Mouse (Mus musculus) midbrain, embryonic 11.5 days (tissue): Measurements from ENCODE around the gene Ube2l3. TPM values are rescaled to one million over a fixed set of nuclear protein-coding genes. Genes with fewer than 3 reads are reported as not detected.

Source experiments
- ATAC-seq: fragments of 200-750 bp; cut with Nextera tagmentation; 2 replicates; pipeline ENCODE4 v1.8.0; 2017; ENCODE audit warnings: moderate TSS enrichment, moderate library complexity; ENCODE audit not compliant: low FRiP score
- DNase-seq: peaks from one replicate; pipeline ENCODE4 v3.0.0; 2015; ENCODE audit warnings: low spot score; ENCODE audit errors: missing footprints
- H3K27ac ChIP-seq: fragments of 300-500 bp; sonication (generic); 2 replicates; pipeline ENCODE4 v1.5.1; 2014; ENCODE audit warnings: low read depth, low read length
- H3K27me3 ChIP-seq: fragments of 300-500 bp; sonication (generic); 2 replicates; pipeline ENCODE4 v1.6.1; 2014; ENCODE audit warnings: mild to moderate bottlenecking, low read length, moderate library complexity, mixed read lengths; ENCODE audit not compliant: control insufficient read depth, insufficient read depth
- H3K36me3 ChIP-seq: fragments of 300-500 bp; sonication (generic); 2 replicates; pipeline ENCODE4 v1.6.1; 2014; ENCODE audit warnings: mild to moderate bottlenecking, low read length, moderate library complexity, mixed read lengths; ENCODE audit not compliant: control insufficient read depth, insufficient read depth
- H3K4me1 ChIP-seq: fragments of 300-500 bp; sonication (generic); 2 replicates; pipeline ENCODE4 v1.6.1; 2014; ENCODE audit warnings: low read length; ENCODE audit not compliant: control insufficient read depth, insufficient read depth
- H3K4me2 ChIP-seq: fragments of 300-500 bp; sonication (generic); 2 replicates; pipeline ENCODE4 v1.6.1; 2014; ENCODE audit warnings: mild to moderate bottlenecking, moderate library complexity
- H3K4me3 ChIP-seq: fragments of 300-500 bp; sonication (generic); 2 replicates; pipeline ENCODE4 v1.5.1; 2014; ENCODE audit warnings: low read depth, low read length
- H3K9ac ChIP-seq: fragments of 300-500 bp; sonication (generic); 2 replicates; pipeline ENCODE4 v1.6.1; 2014; ENCODE audit warnings: low read length
- H3K9me3 ChIP-seq: fragments of 300-500 bp; sonication (generic); 2 replicates; pipeline ENCODE4 v1.6.1; 2016; ENCODE audit warnings: low read length; ENCODE audit not compliant: control insufficient read depth
- WGBS: fragments of 180-500 bp; shearing (Covaris S2); extraction: QIAGEN DNeasy Blood & Tissue Kit; methylation state at CpG from one replicate; pipeline ENCODE4 v1.1.7; 2014; 5-methylcytosine and 5-hydroxymethylcytosine counted together
- microRNA counts: library from miRNA; unstranded; fragments of <30 nt; microRNA quantifications from one replicate; lab custom pipeline; 2015
- microRNA-seq: library from miRNA; unstranded; fragments of <30 nt; microRNA quantifications from one replicate; pipeline ENCODE4, GENCODE M21; 2017
- polyA plus RNA-seq: library from polyadenylated mRNA; unstranded; fragments of >200 nt; fragmentation: Nextera tagmentation; extraction: Ambion mirVana; gene quantifications from 2 replicates; pipeline ENCODE4 v1.2.1, GENCODE M21; 2014

Gene Ube2l3
- polyA plus RNA-seq, 1 experiment from 2014 or later = 446 TPM

- Histone ChIP-seq H3K4me3 (peak overlapping the region; percentile 7; the same call in 1 of the 2 replicates), H3K4me2 (peak overlapping the region; percentile 0; the same call in 1 of the 2 replicates), H3K9ac (no peak overlapping the region; the same call in 1 of the 2 replicates), H3K4me1 (peaks cover 23% of the 10 kb centered on the region), H3K27ac (no peak overlapping the region), H3K27me3 (no peaks in the 10 kb centered on the region), H3K9me3 (no peaks in the 10 kb centered on the region), H3K36me3 (peaks cover 12% of the 10 kb centered on the region)
- no peak for DNase-seq
- 46% methylated on average over 14 of the region's 14 CpGs for WGBS
- ATAC-seq = no peak
These were observed 80.9 kb downstream of the Ube2l3 start for GRCm38 (mm10) chr16:17121569-17121968.

DNA sequence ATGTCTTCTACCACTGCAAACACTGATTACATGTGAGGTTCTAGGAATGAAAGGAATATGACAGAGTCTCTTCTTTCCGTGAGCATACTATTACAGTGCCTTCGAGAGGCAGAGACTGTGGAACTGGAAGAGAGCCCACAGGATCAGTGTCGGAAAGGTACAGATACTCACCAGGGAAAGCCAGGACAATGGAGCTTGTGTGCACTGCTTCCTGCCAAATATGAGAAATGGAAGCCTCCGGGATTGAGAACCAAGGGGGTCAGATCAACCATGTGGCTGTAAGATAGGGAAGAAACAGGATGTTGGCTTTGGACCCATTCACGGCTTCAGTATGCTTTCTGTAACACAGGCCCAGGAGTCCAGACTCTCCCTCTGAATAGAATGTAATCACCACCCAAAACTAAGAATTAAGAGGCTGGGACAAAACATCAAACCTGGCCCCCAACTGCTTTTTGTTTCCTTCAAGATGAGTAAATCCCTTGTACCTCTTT is 85.1 kb downstream of the Ube2l3 start:
- DNase-seq = no peak
- 94% methylated on average over 5 of the region's 5 CpGs for WGBS
- H3K27ac ChIP-seq = no peak overlapping the region
- peaks cover 20% of the 10 kb centered on the region for H3K36me3 ChIP-seq
- no peaks in the 10 kb centered on the region for H3K27me3 ChIP-seq
- ATAC-seq = no peak
- peaks cover 7% of the 10 kb centered on the region for H3K4me1 ChIP-seq
- no peaks in the 10 kb centered on the region for H3K9me3 ChIP-seq
- H3K4me3 ChIP-seq = no peak overlapping the region
- H3K9ac ChIP-seq = no peak overlapping the region
- no peak overlapping the region for H3K4me2 ChIP-seq

GRCm38 (mm10) chr16:17110771-17111743 is 91.4 kb downstream of the Ube2l3 start, which contains the start of gene Ppil2:
Gene Ppil2 (minus strand): TSS chr16:17111257.
- peaks cover 9% of the 10 kb centered on the region; the same call in 1 of the 2 replicates for H3K36me3 ChIP-seq
- ATAC-seq = peak; percentile 83

DNA sequence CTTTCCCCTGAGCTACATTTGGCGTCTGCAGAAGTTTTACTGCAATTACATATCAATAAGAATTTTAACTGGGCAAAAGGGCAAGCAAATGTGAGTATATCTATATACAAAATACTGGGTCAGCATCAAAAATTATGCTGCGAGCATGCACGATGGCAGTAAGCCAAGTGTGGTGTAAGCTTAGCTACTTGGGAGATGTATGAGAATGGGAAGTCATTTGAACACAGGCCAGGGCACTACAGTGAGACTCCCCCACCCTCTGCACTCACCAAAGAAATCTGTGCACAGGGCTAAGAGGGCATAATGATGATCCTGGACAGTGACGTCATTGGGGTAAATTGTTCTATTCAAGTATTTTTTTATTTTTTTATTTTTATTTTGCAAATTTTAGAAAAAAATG is 97.8 kb downstream of the Ube2l3 start:
- no peak for DNase-seq
- no peak for ATAC-seq
- Histone ChIP-seq H3K27me3 (no peaks in the 10 kb centered on the region), H3K4me3 (no peak overlapping the region), H3K9ac (no peak overlapping the region), H3K9me3 (no peaks in the 10 kb centered on the region), H3K4me2 (no peak overlapping the region), H3K27ac (no peak overlapping the region), H3K36me3 (peaks cover 11% of the 10 kb centered on the region), H3K4me1 (no peaks in the 10 kb centered on the region)
- 94% methylated on average over 4 of the region's 4 CpGs for WGBS

More at GRCm38 (mm10) chr16:17110771-17111743, 91.4 kb downstream of the Ube2l3 start, which contains the start of gene Ppil2:
- Histone ChIP-seq H3K4me2 (peak within 1 kb of the TSS; percentile 65), H3K9me3 (no peaks in the 10 kb centered on the region), H3K4me3 (peak within 1 kb of the TSS; percentile 83), H3K9ac (peak within 1 kb of the TSS; percentile 74), H3K27ac (no peak within 1 kb of the TSS; the same call in 1 of the 2 replicates), H3K4me1 (peaks cover 5% of the 10 kb centered on the region; the same call in 1 of the 2 replicates), H3K27me3 (no peaks in the 10 kb centered on the region)
- 6% methylated on average over 37 of the region's 38 CpGs for WGBS
- peak; percentile 97 for DNase-seq

DNA sequence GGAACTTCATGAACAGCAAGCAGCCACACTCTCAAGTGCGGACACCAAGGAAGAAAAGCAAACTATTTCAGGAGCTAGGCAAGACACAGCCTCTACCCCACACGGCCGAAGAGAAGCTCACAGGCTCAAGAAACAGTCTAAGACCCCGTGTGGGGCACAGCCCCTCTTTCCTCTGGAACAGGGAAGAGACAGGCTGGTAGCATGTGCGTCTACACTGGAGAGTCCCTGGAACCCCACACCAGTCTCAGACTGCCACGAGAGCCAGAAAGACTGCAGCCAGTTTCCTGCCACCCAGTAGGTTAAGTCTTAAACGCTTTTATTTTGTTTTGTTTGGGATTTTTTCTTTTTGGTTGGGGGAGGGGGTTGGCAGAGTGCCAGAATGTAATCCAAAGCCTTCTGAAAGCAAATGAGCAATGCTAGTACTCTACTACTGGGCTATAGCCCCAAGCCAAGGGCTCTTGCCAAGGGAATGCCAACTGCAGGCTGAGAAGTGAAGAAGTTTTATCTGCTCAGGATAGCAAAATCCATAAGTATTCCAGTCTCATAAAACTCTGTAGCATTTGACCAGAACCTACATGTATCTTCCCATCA is 99.7 kb downstream of the Ube2l3 start:
- Histone ChIP-seq H3K4me1 (no peaks in the 10 kb centered on the region), H3K9ac (no peak overlapping the region), H3K27ac (no peak overlapping the region), H3K36me3 (peaks cover 13% of the 10 kb centered on the region), H3K4me2 (no peak overlapping the region), H3K27me3 (no peaks in the 10 kb centered on the region), H3K4me3 (no peak overlapping the region), H3K9me3 (no peaks in the 10 kb centered on the region)
- 82% methylated on average over 7 of the region's 7 CpGs for WGBS
- DNase-seq (no peak), ATAC-seq (no peak)

MicroRNAs encoded within 50 kb of the gene (microRNA counts, 519-probe panel; counts per million panel counts)
- microRNA mmu-miR-130b (lab: Ali Mortazavi, UCI) = 6,829 counts per million, percentile 91 among the panel's probes with 10 or more counts
- 4,312 counts per million, percentile 37 among the panel's probes with 10 or more counts for microRNA mmu-miR-301b (lab: Ali Mortazavi, UCI)

Small RNAs within 50 kb of the gene (microRNA-seq; reads per million reads assigned to microRNA genes)
- gene Mir130b (12,846 reads per million, percentile 97 among the genes with 10 or more reads in this experiment), gene Mir301b (309 reads per million, percentile 67 among the genes with 10 or more reads in this experiment)

Other genes starting within 250 kb of the Ube2l3 start
- gene Mapk1, start 219.3 kb downstream of the Ube2l3 start, polyA plus RNA-seq = 198 and 214 TPM in 2 replicates
- 123 and 127 TPM in 2 replicates for gene Ypel1, start 133.0 kb downstream of the Ube2l3 start, polyA plus RNA-seq
- gene Ppil2, start 91.4 kb downstream of the Ube2l3 start, polyA plus RNA-seq = 142 and 147 TPM in 2 replicates
- 94.9 and 108 TPM in 2 replicates for gene 2610318N02Rik, start 77.5 kb downstream of the Ube2l3 start, polyA plus RNA-seq
- 59.7 and 62.9 TPM in 2 replicates for gene Sdf2l1, start 70.3 kb downstream of the Ube2l3 start, polyA plus RNA-seq
- gene Ydjc, start 58.0 kb downstream of the Ube2l3 start, polyA plus RNA-seq = 6.8 and 9.2 TPM in 2 replicates
- gene Ccdc116, start 55.4 kb downstream of the Ube2l3 start, polyA plus RNA-seq = 0.40 and 0.41 TPM in 2 replicates
- gene Rimbp3, start 6.0 kb upstream of the Ube2l3 start, polyA plus RNA-seq = 1.2 and 1.7 TPM in 2 replicates
- gene Hic2, start 30.9 kb upstream of the Ube2l3 start, polyA plus RNA-seq = 10.3 and 10.8 TPM in 2 replicates
- 6.8 and 7.4 TPM in 2 replicates for gene Tmem191c, start 73.4 kb upstream of the Ube2l3 start, polyA plus RNA-seq
- 0.22 and 0.28 TPM in 2 replicates for gene Serpind1, start 128.7 kb upstream of the Ube2l3 start, polyA plus RNA-seq
- 7.5 and 8.0 TPM in 2 replicates for gene Snap29, start 203.3 kb upstream of the Ube2l3 start, polyA plus RNA-seq
- 40.1 and 46.1 TPM in 2 replicates for gene Pi4ka, start 203.7 kb upstream of the Ube2l3 start, polyA plus RNA-seq
- 85.5 and 92.2 TPM in 2 replicates for gene Crkl, start 249.3 kb upstream of the Ube2l3 start, polyA plus RNA-seq